Mouse (Mus musculus) heart, embryonic 14.5 days (tissue): ENCODE data around the gene Hils1. TPM values are rescaled to one million over a fixed set of nuclear protein-coding genes. Genes with fewer than 3 reads are reported as not detected.

Experiments used
- ATAC-seq: fragments of 200-750 bp; cut with Nextera tagmentation; 2 replicates; pipeline ENCODE4 v1.8.0; 2017; ENCODE audit warnings: low read depth, moderate TSS enrichment; ENCODE audit not compliant: insufficient number of reproducible peaks, insufficient read depth, low FRiP score
- H3K27ac ChIP-seq, 2 experiments: fragments of 200-500 bp in 1 of 2; fragments of 300-500 bp in 1 of 2; sonication (generic) in 1 of 2; replicated peaks in 1 of 2; 2 replicates each; pipeline ENCODE4 v1.5.1; 2012 to 2014; ENCODE audit warnings: low read depth in 2 of 2, low read length in 2 of 2, control low read depth in 1 of 2, mild to moderate bottlenecking in 1 of 2, mixed read lengths in 1 of 2; ENCODE audit not compliant: control insufficient read depth in 1 of 2, insufficient read depth in 1 of 2
- H3K27me3 ChIP-seq: fragments of 300-500 bp; sonication (generic); 2 replicates; pipeline ENCODE4 v1.6.1; 2014; ENCODE audit warnings: mild to moderate bottlenecking, low read length, control low read depth; ENCODE audit not compliant: control insufficient read depth, insufficient read depth
- H3K36me3 ChIP-seq: fragments of 300-500 bp; sonication (generic); 2 replicates; pipeline ENCODE4 v1.6.1; 2014; ENCODE audit warnings: mild to moderate bottlenecking, control low read depth, low read length, mixed read lengths; ENCODE audit not compliant: control insufficient read depth, insufficient read depth
- H3K4me1 ChIP-seq, 2 experiments: fragments of 200-500 bp in 1 of 2; fragments of 300-500 bp in 1 of 2; sonication (generic) in 1 of 2; 2 replicates each; pipeline ENCODE4 v1.6.1; 2012 to 2014; ENCODE audit warnings: low read length in 2 of 2, control low read depth in 1 of 2, mixed read lengths in 1 of 2; ENCODE audit not compliant: control insufficient read depth in 2 of 2, insufficient read depth in 2 of 2
- H3K4me2 ChIP-seq: fragments of 300-500 bp; sonication (generic); 2 replicates; pipeline ENCODE4 v1.6.1; 2014; ENCODE audit warnings: mild to moderate bottlenecking, low read length
- H3K4me3 ChIP-seq, 2 experiments: fragments of 200-500 bp in 1 of 2; fragments of 300-500 bp in 1 of 2; sonication (generic) in 1 of 2; 2 replicates each; pipeline ENCODE4 v1.5.1; 2012 to 2014; ENCODE audit warnings: low read length in 2 of 2, mild to moderate bottlenecking in 2 of 2, control low read depth in 1 of 2, low read depth in 1 of 2, moderate library complexity in 1 of 2; ENCODE audit not compliant: control insufficient read depth in 1 of 2, insufficient read depth in 1 of 2
- H3K9ac ChIP-seq: fragments of 300-500 bp; sonication (generic); 2 replicates; pipeline ENCODE4 v1.6.1; 2014; ENCODE audit warnings: mild to moderate bottlenecking, low read length
- H3K9me3 ChIP-seq: fragments of 300-500 bp; sonication (generic); 2 replicates; pipeline ENCODE4 v1.6.1; 2016; ENCODE audit warnings: low read length, control low read depth; ENCODE audit not compliant: control insufficient read depth
- WGBS: fragments of 180-500 bp; shearing (Covaris S2); extraction: QIAGEN DNeasy Blood & Tissue Kit; methylation state at CpG from one replicate; pipeline ENCODE4 v1.1.7; 2014; 5-methylcytosine and 5-hydroxymethylcytosine counted together
- polyA plus RNA-seq: library from polyadenylated mRNA; unstranded; fragments of >200 nt; fragmentation: Nextera tagmentation; extraction: Ambion mirVana; gene quantifications from 2 replicates; pipeline ENCODE4 v1.2.1, GENCODE M21; 2014

The Hils1 gene
- polyA plus RNA-seq, 1 experiment from 2014 or later, result 0.24 TPM

- H3K27me3 ChIP-seq, result peaks cover 12% of the 10 kb centered on the region
- H3K9ac ChIP-seq, result no peak overlapping the region; the same call in 1 of the 2 replicates
- no peak for ATAC-seq
- H3K4me3 ChIP-seq, result no peak overlapping the region
- 50% methylated on average over 4 of the region's 4 CpGs for WGBS
- H3K36me3 ChIP-seq, result no peaks in the 10 kb centered on the region
- peaks cover 41 to 49% of the 10 kb centered on the region in 2 experiments for H3K4me1 ChIP-seq
- no peaks in the 10 kb centered on the region for H3K9me3 ChIP-seq
- H3K4me2 ChIP-seq, result no peak overlapping the region
- peak overlapping the region in 1 of 2 experiments; percentile 90; a peak in 2 of 4 replicates for H3K27ac ChIP-seq
Measured at GRCm38 (mm10) chr11:94930151-94930550, 37.2 kb upstream of the Hils1 start.

- peak overlapping the region; percentile 9 to 68 for H3K27ac ChIP-seq
- peaks cover 25% of the 10 kb centered on the region for H3K27me3 ChIP-seq
- H3K9ac ChIP-seq, result no peak overlapping the region
- H3K4me1 ChIP-seq, result peaks cover 27 to 37% of the 10 kb centered on the region in 2 experiments
- no peak overlapping the region for H3K4me3 ChIP-seq
- peak overlapping the region; percentile 23; the same call in 1 of the 2 replicates for H3K4me2 ChIP-seq
- H3K9me3 ChIP-seq, result no peaks in the 10 kb centered on the region
- 18% methylated on average over 8 of the region's 8 CpGs for WGBS
- H3K36me3 ChIP-seq, result no peaks in the 10 kb centered on the region
- ATAC-seq, result no peak
Measured at GRCm38 (mm10) chr11:94933584-94933983, 33.8 kb upstream of the Hils1 start.

- Histone ChIP-seq H3K27me3 (peaks cover 33% of the 10 kb centered on the region), H3K4me1 (peaks cover 19 to 30% of the 10 kb centered on the region in 2 experiments), H3K4me3 (no peak overlapping the region), H3K9me3 (no peaks in the 10 kb centered on the region), H3K36me3 (peaks cover 2% of the 10 kb centered on the region; the same call in 1 of the 2 replicates), H3K9ac (no peak overlapping the region), H3K27ac (peak overlapping the region in 1 of 2 experiments; percentile 68; a peak in 1 of 4 replicates), H3K4me2 (0 out of 2 replicates have a peak overlapping the region, but pooled peaks have one; percentile 8)
- ATAC-seq, result no peak
- 40% methylated on average over 11 of the region's 11 CpGs for WGBS
Measured at GRCm38 (mm10) chr11:94934526-94934925, 32.9 kb upstream of the Hils1 start.

GRCm38 (mm10) chr11:94936045-94936444, 31.3 kb upstream of the Hils1 start, which contains the start of gene Col1a1:
Gene Col1a1, plus strand, starts transcription at chr11:94936224.
- Histone ChIP-seq H3K9ac (peak within 1 kb of the TSS; percentile 79), H3K4me1 (peaks cover 8 to 19% of the 10 kb centered on the region in 2 experiments), H3K4me3 (peak within 1 kb of the TSS; percentile 48 to 59), H3K27ac (peak within 1 kb of the TSS; percentile 83 to 86), H3K36me3 (peaks cover 14% of the 10 kb centered on the region; the same call in 1 of the 2 replicates), H3K4me2 (peak within 1 kb of the TSS; percentile 76), H3K9me3 (no peaks in the 10 kb centered on the region), H3K27me3 (peaks cover 44% of the 10 kb centered on the region)
- 16% methylated on average over 19 of the region's 19 CpGs for WGBS
- ATAC-seq, result peak; percentile 27

GRCm38 (mm10) chr11:94936851-94937295, 30.5 kb upstream of the Hils1 start:
- H3K9ac ChIP-seq, result peak overlapping the region; percentile 79
- H3K9me3 ChIP-seq, result no peaks in the 10 kb centered on the region
- peak overlapping the region; percentile 83 to 86 for H3K27ac ChIP-seq
- H3K4me1 ChIP-seq, result peaks cover 8 to 19% of the 10 kb centered on the region in 2 experiments
- H3K4me2 ChIP-seq, result peak overlapping the region; percentile 76
- under 1% methylated on average over 17 of the region's 17 CpGs for WGBS
- peak overlapping the region; percentile 48 to 59 for H3K4me3 ChIP-seq
- H3K27me3 ChIP-seq, result peaks cover 44% of the 10 kb centered on the region
- ATAC-seq, result peak; percentile 69
- H3K36me3 ChIP-seq, result peaks cover 14% of the 10 kb centered on the region; the same call in 1 of the 2 replicates

GRCm38 (mm10) chr11:94937335-94937781, 30.0 kb upstream of the Hils1 start:
- under 1% methylated on average over 18 of the region's 18 CpGs for WGBS
- peaks cover 49% of the 10 kb centered on the region for H3K27me3 ChIP-seq
- peak; percentile 62 for ATAC-seq

GRCm38 (mm10) chr11:94937787-94938186, 29.6 kb upstream of the Hils1 start:
- Histone ChIP-seq H3K36me3 (peaks cover 23% of the 10 kb centered on the region; the same call in 1 of the 2 replicates), H3K27me3 (peaks cover 53% of the 10 kb centered on the region), H3K4me1 (peaks cover 8 to 19% of the 10 kb centered on the region in 2 experiments), H3K4me2 (peak overlapping the region; percentile 76), H3K9ac (peak overlapping the region; percentile 79), H3K27ac (peak overlapping the region; percentile 48 to 83), H3K4me3 (peak overlapping the region; percentile 48 to 59), H3K9me3 (no peaks in the 10 kb centered on the region)
- WGBS, result 6% methylated on average over 15 of the region's 15 CpGs
- ATAC-seq, result 0 out of 2 replicates have a peak, but pooled peaks have one; percentile 7

More at GRCm38 (mm10) chr11:94937335-94937781, 30.0 kb upstream of the Hils1 start:
- H3K9ac ChIP-seq, result peak overlapping the region; percentile 79
- peaks cover 8 to 19% of the 10 kb centered on the region in 2 experiments for H3K4me1 ChIP-seq
- H3K4me2 ChIP-seq, result peak overlapping the region; percentile 76
- peaks cover 19% of the 10 kb centered on the region; the same call in 1 of the 2 replicates for H3K36me3 ChIP-seq
- H3K27ac ChIP-seq, result peak overlapping the region in 1 of 2 experiments; percentile 83; a peak in 3 of 4 replicates
- H3K4me3 ChIP-seq, result peak overlapping the region; percentile 48 to 59
- no peaks in the 10 kb centered on the region for H3K9me3 ChIP-seq
